ENCODE assay signal across 13 mouse cellular contexts in the genomic region with DNA sequence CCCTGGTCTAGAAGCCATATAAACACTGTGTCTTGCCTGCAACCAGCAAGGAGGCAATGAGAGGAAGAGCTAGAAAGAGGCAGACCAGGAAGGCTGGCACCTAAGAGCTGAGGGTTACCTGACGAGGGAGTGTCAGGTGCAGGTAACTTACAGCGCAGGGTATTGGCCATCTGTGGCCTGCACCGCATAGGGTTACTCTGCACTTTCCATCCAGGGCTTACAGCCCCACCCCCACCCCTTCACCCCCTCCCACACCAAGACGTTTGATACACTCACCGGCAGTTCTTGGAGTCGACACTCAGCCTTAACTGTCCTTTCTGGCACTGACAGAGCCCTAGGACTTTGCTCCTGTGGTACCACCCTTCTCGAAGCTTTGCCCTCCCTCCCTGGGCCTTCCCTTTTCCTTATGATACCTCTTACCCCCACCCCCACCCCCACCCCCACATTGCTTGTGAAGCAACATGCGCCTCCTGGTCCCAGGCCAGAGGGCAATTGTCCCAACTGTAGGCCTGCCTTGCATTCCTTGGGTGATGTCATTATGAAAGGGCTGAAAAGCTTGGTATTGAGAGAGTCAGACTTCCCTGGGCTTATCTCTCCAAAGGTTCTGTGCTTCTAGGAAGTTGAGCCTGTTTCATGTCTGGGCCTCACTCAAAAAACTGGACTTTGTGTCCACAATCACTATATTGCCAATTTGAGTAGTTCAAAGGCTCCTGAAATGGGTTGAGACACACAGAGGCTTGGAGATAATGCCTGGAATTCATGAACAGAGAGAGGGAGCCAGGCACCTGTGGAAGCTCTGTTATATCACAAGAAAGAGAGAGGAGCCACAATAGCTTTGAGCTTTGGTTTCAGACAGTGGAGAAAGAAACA. TPM values are rescaled to one million over a fixed set of nuclear protein-coding genes. Genes with fewer than 3 reads are reported as not detected.
A peak's percentile ranks its signal among the peaks of the same experiment; 100 is the strongest.
DNase-seq lines count a peak whose midpoint lies in the region; ATAC-seq and TF ChIP-seq lines count a peak whose summit lies in the region.
"Had no signal": no experiment of that assay in that cellular context is flagged by ENCODE, and none has a peak within 500 bp of the region (broad histone marks: within the 10 kb centered on the region; RNA-seq: fewer than 3 reads in every experiment).

No protein-coding gene starts in this region.

- H3K4me1 ChIP-seq in kidney, adult 2 months (ENCODE audit: control insufficient read depth, insufficient read depth, low read length), result no peaks in the 10 kb centered on the region
- peaks cover 8% of the 10 kb centered on the region; the same call in 1 of the 2 replicates for H3K4me1 ChIP-seq in kidney, embryonic 16.5 days (ENCODE audit: insufficient read depth, low read length)
- peaks cover 10% of the 10 kb centered on the region for H3K4me1 ChIP-seq in embryonic facial prominence, embryonic 10.5 days
- peaks cover 32% of the 10 kb centered on the region for H3K4me1 ChIP-seq in heart, embryonic 16.5 days (ENCODE audit: control insufficient read depth, insufficient read depth, low read length)
- peaks cover 14% of the 10 kb centered on the region for H3K4me1 ChIP-seq in hindbrain, embryonic 13.5 days (replicated peaks)

- DNase-seq in kidney, adult 2 months, result peak; percentile 17
- DNase-seq in embryonic facial prominence, embryonic 10.5 days (ENCODE audit: low spot score), result no peak
- peak; percentile 32 for DNase-seq in lung, postnatal 25 days (ENCODE audit: low spot score)
- no peak for DNase-seq in left cerebral cortex, adult 2 months (ENCODE audit: extremely low spot score in 1 of 2, low spot score in 2 of 2)
- no peak for DNase-seq in cerebellum, adult 11 months
- DNase-seq: right cerebral cortex, postnatal 25 days; thymus, adult 2 months had no signal

- H3K9ac ChIP-seq in kidney, embryonic 16.5 days (replicated peaks; ENCODE audit: low read length), result no peak overlapping the region
- no peak overlapping the region for H3K9ac ChIP-seq in heart, embryonic 16.5 days (ENCODE audit: low read length)
- H3K9ac ChIP-seq in hindbrain, embryonic 13.5 days, result no peak overlapping the region
- H3K9ac ChIP-seq: hindbrain, embryonic 15.5 days had no signal

- ATAC-seq in kidney, embryonic 16.5 days (ENCODE audit: low FRiP score, low TSS enrichment), result no peak
- peak; percentile 58 for ATAC-seq in heart, embryonic 16.5 days (replicated peaks; ENCODE audit: extremely low read depth, insufficient read depth, low FRiP score)
- ATAC-seq in hindbrain, embryonic 13.5 days (ENCODE audit: low FRiP score), result no peak

- H3K27me3 ChIP-seq in kidney, adult 2 months (replicated peaks; ENCODE audit: control insufficient read depth, insufficient read depth, low read length), result no peaks in the 10 kb centered on the region
- no peaks in the 10 kb centered on the region for H3K27me3 ChIP-seq in kidney, embryonic 16.5 days (ENCODE audit: insufficient read depth, low read length)
- peaks cover 4% of the 10 kb centered on the region; the same call in 1 of the 2 replicates for H3K27me3 ChIP-seq in embryonic facial prominence, embryonic 10.5 days (replicated peaks; ENCODE audit: low read depth, poor library complexity, severe bottlenecking)
- H3K27me3 ChIP-seq in heart, embryonic 16.5 days (ENCODE audit: control insufficient read depth, insufficient read depth, low read length), result no peaks in the 10 kb centered on the region
- H3K27me3 ChIP-seq in hindbrain, embryonic 13.5 days, result no peaks in the 10 kb centered on the region
- H3K27me3 ChIP-seq: hindbrain, embryonic 15.5 days had no signal

- H3K36me3 ChIP-seq in kidney, adult 2 months (ENCODE audit: control insufficient read depth, insufficient read depth, low read length), result no peaks in the 10 kb centered on the region
- H3K36me3 ChIP-seq in kidney, embryonic 16.5 days (ENCODE audit: insufficient read depth, low read length), result no peaks in the 10 kb centered on the region
- H3K36me3 ChIP-seq in embryonic facial prominence, embryonic 10.5 days (replicated peaks), result no peaks in the 10 kb centered on the region
- no peaks in the 10 kb centered on the region for H3K36me3 ChIP-seq in heart, embryonic 16.5 days (ENCODE audit: control insufficient read depth, insufficient read depth)
- no peaks in the 10 kb centered on the region for H3K36me3 ChIP-seq in hindbrain, embryonic 13.5 days
- H3K36me3 ChIP-seq: hindbrain, embryonic 15.5 days had no signal

- no peaks in the 10 kb centered on the region for H3K9me3 ChIP-seq in kidney, embryonic 16.5 days (ENCODE audit: low read length)
- H3K9me3 ChIP-seq in embryonic facial prominence, embryonic 10.5 days, result no peaks in the 10 kb centered on the region
- H3K9me3 ChIP-seq in heart, embryonic 16.5 days (replicated peaks; ENCODE audit: control insufficient read depth, low read length), result no peaks in the 10 kb centered on the region
- no peaks in the 10 kb centered on the region for H3K9me3 ChIP-seq in hindbrain, embryonic 13.5 days
- H3K9me3 ChIP-seq: hindbrain, embryonic 15.5 days had no signal

- 62% methylated on average over 8 of the region's 8 CpGs for WGBS in kidney, adult 2 months
- 61% methylated on average over 8 of the region's 8 CpGs for WGBS in kidney, embryonic 16.5 days
- 64% methylated on average over 8 of the region's 8 CpGs for WGBS in embryonic facial prominence, embryonic 10.5 days
- 54% methylated on average over 8 of the region's 8 CpGs for WGBS in heart, embryonic 16.5 days
- WGBS in hindbrain, embryonic 13.5 days, result 77% methylated on average over 8 of the region's 8 CpGs

- no peak for TF ChIP-seq CTCF in kidney, adult 2 months (conservative IDR thresholded peaks at IDR 0.05; ENCODE audit: insufficient read depth, insufficient read length, low read depth, low read length)
- no peak for TF ChIP-seq CTCF in left cerebral cortex, adult 2 months (IDR thresholded peaks at IDR 0.05)

- H3K4me2 ChIP-seq in kidney, embryonic 16.5 days (replicated peaks; ENCODE audit: low read depth, low read length), result no peak overlapping the region
- no peak overlapping the region for H3K4me2 ChIP-seq in heart, embryonic 16.5 days (ENCODE audit: low read depth, low read length)
- H3K4me2 ChIP-seq in hindbrain, embryonic 13.5 days, result no peak overlapping the region
- H3K4me2 ChIP-seq: hindbrain, embryonic 15.5 days; liver, embryonic 11.5 days; midbrain, embryonic 11.5 days had no signal

- intact Hi-C loops in left cerebral cortex, adult 2 months (cut with DNase I), result no loop called here

- H3K27ac ChIP-seq in kidney, adult 2 months (ENCODE audit: insufficient read depth, low read depth, low read length), result no peak overlapping the region
- H3K27ac ChIP-seq in kidney, embryonic 16.5 days (ENCODE audit: low read length), result no peak overlapping the region
- 0 out of 2 replicates have a peak overlapping the region, but pooled peaks have one; percentile 19 for H3K27ac ChIP-seq in embryonic facial prominence, embryonic 10.5 days (replicated peaks)
- peak overlapping the region; percentile 34 for H3K27ac ChIP-seq in heart, embryonic 16.5 days (ENCODE audit: low read length)
- H3K27ac ChIP-seq in left cerebral cortex, adult 2 months, result no peak overlapping the region
- H3K27ac ChIP-seq in hindbrain, embryonic 13.5 days, result no peak overlapping the region
- H3K27ac ChIP-seq: hindbrain, embryonic 15.5 days had no signal

- H3K4me3 ChIP-seq in kidney, adult 2 months (ENCODE audit: insufficient read depth, low read depth, low read length), result no peak overlapping the region
- H3K4me3 ChIP-seq in kidney, embryonic 16.5 days (ENCODE audit: low read length), result no peak overlapping the region
- H3K4me3 ChIP-seq in embryonic facial prominence, embryonic 10.5 days, result no peak overlapping the region
- H3K4me3 ChIP-seq in heart, embryonic 16.5 days (ENCODE audit: low read length), result no peak overlapping the region
- no peak overlapping the region for H3K4me3 ChIP-seq in left cerebral cortex, adult 2 months
- H3K4me3 ChIP-seq in hindbrain, embryonic 13.5 days, result no peak overlapping the region
- H3K4me3 ChIP-seq: hindbrain, embryonic 15.5 days had no signal

- no peak for TF ChIP-seq POLR2A in kidney, adult 2 months (IDR thresholded peaks at IDR 0.05; ENCODE audit: low read depth, low read length)

RNA-seq across cellular contexts. Expression of a gene that starts 43.7 kb away (rescaled TPM):
- polyA plus RNA-seq in kidney, adult 2 months (2012; rRNA removed), result 1.5 and 1.9 TPM in 2 replicates
- polyA plus RNA-seq in kidney, embryonic 16.5 days (2015; fragmentation: Nextera tagmentation; extraction: Ambion mirVana), result 3.1 and 3.2 TPM in 2 replicates
- 1.1 and 1.4 TPM in 2 replicates for polyA plus RNA-seq in embryonic facial prominence, embryonic 10.5 days (2016; fragmentation: Nextera tagmentation; extraction: Ambion mirVana)
- 2.8 and 3.6 TPM in 2 replicates for polyA plus RNA-seq in heart, embryonic 16.5 days (2015; fragmentation: Nextera tagmentation; extraction: Ambion mirVana)
- 100 to 1,000 TPM in 1 of 2 experiments, 10 to 100 TPM in 1; 92.3 to 108 TPM for total RNA-seq in left cerebral cortex, adult 2 months (2021)
- 3.2 and 3.5 TPM in 2 replicates for polyA plus RNA-seq in hindbrain, embryonic 13.5 days (2015; fragmentation: Nextera tagmentation; extraction: Ambion mirVana)

Comparison
In these comparisons a context has a peak if more than half of its experiments do, and no peak if none do; other contexts are left out.
1. DNase-seq: peak in kidney, adult 2 months (single experiment) and lung, postnatal 25 days (single experiment); none in embryonic facial prominence, embryonic 10.5 days (single experiment), left cerebral cortex, adult 2 months (0 of 2) and cerebellum, adult 11 months (single experiment).
2. H3K27ac ChIP-seq: peak in embryonic facial prominence, embryonic 10.5 days (single experiment) and heart, embryonic 16.5 days (single experiment); none in kidney, adult 2 months (single experiment), kidney, embryonic 16.5 days (single experiment), left cerebral cortex, adult 2 months (single experiment) and hindbrain, embryonic 13.5 days (single experiment).